Mouse (Mus musculus) heart, adult 8-10 months (tissue): Measurements from ENCODE around the gene Cpeb4. TPM values are rescaled to one million over a fixed set of nuclear protein-coding genes. Genes with fewer than 3 reads are reported as not detected.
A peak's percentile ranks its signal among the peaks of the same experiment; 100 is the strongest.

Source experiments
- DNase-seq: peaks from one replicate; pipeline ENCODE4 v3.0.0; 2022; ENCODE audit warnings: low spot score
- total RNA-seq, 4 experiments: library from RNA; stranded (reverse); gene quantifications; 2 replicates each; pipeline ENCODE4 v1.2.4; 2022

Cpeb4 gene
- total RNA-seq, 4 experiments from 2014 or later, result 71.7 to 102 (median 85.1) TPM

DNA sequence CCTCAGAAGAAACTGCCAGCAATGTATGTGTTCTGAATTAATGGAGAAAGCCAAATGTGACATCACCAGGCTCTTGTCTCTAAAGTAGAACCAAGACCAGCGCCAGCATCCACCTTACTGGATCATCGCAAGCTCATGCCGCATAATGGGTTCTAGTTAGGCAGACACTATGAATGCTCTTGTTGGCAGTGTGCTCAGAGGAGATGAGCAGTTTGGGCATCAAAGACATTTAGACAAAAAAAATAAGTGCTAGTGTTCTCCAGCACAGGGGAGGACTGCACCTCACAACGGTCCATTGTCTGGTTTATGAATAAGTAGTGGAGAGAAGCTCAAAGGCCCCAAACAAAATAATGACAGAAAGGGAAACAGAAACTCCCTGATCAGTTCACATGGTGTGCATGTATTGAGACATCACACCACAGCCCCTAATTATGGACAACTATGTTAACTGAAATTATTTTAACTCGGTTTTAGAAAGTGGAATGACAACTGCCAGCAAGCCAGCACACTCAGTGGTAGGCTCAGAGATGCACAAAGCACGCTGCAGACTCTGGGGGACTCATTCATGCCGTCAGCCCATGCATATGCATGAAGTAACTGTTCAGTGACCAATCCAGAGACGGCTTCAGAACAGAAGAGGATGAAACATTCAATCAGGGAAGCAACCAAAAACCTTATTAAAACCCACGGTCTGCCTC lies 25.1 kb upstream of the Cpeb4 start:
- no peak for DNase-seq

DNA sequence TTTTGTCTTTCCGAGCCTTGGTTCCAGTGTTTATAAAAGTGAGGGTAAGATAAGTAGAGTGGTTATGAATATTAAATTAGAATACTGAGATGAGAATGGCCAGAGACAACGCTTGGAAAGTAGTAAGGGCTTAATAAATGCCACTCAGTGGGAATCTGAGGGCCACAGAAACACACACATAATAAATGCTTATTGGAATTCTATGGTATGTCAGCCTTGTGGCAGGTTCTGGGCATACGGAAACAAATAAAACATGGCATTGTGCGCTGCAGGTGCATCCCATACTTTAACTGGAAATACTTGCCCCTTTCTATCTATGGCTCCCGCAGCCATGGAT lies 24.6 kb upstream of the Cpeb4 start:
- DNase-seq, result no peak

DNA sequence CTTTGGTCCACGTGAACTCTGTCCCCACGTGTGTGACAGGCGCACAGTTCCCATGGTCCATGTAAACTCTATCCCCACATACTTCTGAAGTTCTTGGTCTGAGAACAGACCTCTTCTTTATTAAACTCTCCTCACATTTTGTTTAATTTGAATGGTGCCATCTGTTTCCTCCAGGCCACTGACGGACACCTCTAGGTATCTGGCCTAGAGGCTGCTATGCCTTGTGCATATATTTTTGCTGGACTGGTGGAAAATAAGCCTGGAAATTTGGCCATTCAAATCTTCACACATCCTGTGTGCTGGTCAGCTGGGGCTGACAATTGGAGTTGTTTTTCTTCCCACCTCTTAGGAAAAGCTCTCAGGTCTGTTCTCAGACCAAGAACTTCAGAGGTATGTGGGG lies 23.3 kb upstream of the Cpeb4 start:
- DNase-seq, result no peak

DNA sequence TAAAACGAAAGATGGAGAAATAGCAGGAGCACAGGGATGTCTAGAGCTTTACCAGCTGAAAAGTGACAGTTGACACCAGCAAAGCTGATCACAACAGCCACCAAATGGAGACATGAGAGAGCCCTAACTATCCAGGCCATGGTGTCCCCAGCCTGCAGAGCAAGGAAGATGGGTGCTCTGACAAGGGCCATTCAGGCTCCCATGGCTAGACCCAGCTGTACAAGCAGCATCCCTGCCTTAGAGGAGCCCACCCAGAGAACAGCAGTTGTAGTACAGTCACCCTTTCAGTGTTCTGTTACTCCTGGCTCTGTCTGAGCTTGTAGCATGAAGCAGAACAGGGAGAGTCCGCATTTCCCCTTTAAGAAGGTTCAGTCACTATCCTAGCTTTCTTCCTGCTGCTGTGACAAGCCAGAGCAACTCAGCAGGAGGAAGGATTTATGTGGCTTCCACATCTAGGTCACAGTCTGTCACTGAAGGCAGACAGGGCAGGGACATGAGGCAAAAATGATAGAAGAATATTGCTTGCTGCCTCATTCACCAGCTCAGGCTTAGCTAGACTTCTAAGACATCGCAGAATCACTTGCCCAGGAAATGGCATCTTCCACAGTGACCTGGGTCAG lies 21.7 kb upstream of the Cpeb4 start:
- no peak for DNase-seq

DNA sequence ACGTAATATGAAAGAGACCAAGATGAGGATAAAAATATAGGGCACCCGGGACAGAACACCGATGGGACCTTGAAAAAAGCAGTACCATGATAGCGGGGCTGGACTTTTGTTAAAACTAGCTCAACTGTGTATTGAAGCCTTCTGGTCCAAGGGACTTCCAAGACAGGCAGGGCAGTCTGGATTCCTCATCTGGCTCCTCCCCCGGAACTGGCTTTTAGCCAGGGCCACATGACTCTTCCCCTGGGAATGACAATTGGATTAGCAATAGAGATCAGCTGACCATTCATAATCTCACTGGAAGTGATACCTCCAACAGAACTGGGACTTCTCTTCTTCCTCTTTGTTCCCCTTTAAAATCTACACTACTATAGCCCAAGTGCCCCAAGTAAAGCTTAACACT lies 21.0 kb upstream of the Cpeb4 start:
- DNase-seq, result peak; percentile 87

DNA sequence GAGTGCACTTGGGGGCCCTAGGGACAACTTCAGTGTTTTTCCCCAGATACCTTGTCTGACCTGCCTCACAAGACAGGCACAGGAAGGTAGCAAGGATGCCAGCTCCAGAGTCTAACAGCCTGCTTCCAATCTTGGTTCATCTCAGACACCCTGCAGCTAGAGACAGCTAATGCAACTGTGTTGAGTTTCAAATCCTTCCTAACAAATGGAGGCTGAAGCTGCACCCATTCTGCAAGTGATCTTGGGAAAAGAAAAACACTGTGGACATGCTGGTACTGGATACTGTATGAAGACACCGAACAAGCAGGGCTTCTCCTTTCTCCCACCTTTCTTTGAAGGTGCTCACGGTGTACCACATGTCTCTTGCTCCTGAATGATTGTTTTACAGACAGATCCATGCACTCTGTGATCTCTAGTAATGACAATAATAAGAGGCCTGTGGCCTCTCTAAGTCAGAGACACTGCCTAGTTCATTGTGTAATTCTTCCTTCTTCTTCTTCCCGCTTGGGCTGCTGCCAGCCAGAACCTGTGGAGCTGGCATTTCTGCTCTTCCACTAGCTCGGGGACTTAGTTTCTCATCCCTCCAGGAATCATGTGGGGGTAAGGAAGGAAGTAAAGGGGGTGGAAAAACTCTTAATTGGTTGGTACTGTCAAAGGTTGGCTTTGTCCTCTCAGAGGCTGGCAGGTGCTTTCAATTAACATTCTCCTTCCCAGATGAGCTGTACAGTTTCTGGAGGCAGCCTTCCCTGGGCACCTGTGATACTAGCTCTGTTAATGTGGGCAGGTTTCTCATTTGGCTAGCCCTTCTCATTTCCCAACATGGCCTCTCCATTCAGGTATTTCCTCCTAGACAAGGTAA lies 20.1 kb upstream of the Cpeb4 start:
- DNase-seq, result no peak

DNA sequence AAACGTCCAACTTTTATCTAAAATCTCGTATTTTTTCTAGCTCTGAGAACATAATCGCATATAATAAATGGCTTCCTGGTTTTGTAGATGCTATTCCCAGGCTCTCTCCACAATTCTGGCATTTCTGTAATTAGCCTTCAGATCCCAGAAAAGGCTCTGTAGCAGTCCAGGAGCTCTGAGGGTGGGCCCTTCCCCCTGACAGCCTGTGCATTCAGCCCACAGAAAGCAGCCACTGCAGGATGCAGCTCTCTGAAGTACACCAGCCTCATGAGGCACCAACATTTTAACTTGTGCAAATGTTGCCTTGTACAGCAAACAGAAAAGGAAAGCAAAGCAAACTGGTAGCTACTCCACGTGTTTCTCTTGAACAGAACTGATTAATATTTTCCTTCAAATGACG lies 17.1 kb upstream of the Cpeb4 start:
- no peak for DNase-seq

DNA sequence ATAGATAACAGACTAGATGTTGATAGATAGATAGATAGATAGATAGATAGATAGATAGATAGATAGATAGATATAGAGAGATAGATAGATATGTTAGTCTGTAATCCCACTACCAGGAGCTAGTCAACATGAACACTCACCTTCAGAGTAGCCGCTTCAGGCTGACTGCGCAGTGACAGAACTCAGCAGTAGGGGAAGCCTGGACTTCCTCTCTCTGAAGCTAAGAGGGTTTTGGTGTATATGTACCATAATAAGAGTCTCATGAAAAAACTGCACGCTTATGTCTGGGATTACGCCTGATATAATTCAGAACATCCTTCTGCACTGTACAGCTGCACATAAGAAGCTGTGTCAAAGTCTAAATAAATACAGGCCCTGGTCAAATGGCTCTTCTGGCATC lies 14.5 kb upstream of the Cpeb4 start:
- no peak for DNase-seq

DNA sequence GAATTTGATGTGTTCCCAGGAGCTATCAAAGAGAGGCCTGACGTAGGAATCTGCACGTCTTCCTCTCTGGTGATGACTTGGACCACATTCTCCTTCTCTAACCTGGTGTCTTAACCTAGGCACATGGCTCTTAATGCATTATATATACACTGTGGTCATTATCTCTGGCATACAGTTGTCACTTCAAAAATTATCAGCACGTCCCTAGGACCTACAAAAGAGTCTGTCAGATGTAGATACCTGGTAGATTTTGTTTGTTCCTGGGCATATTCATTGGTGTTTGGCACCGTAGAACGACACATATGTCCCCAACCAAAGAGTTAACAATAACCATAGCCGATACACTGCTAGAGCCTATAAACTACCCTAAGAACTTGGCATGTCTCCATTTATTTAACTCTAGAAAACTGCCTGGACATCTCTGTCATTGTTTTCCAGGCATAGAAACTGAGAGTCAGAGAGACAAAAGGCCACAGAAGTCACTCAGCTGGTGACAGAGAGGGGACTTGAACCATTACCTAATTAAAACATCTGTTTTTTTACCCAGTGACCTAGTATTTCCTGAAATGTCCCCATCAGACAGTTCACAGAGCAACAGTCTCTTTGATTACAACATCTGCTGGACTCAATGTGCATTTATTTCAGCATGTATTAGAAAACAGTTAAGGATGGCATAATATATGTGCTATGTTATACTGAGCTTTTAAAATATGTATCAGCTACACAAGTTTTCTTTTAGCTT lies 10.7 kb upstream of the Cpeb4 start:
- no peak for DNase-seq

DNA sequence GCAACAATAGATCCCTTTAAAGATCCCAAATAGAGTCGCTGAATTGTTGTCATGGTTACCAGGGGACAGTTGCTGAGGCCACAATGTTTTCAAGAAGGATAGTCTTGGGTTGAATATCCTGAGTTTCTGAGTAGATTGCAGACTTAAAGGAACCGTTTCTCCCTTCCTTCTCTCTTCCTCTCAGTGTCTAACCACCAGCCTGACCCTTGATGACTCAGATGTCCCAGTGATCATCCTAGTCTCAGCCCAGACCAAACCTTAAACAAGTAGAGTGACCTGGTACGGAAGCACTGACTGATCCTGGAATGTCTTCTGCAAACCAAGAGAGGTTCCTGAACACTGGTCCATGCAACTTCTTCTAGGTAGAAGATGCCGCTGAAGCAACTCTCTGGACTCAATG lies 4.0 kb upstream of the Cpeb4 start:
- DNase-seq, result no peak

DNA sequence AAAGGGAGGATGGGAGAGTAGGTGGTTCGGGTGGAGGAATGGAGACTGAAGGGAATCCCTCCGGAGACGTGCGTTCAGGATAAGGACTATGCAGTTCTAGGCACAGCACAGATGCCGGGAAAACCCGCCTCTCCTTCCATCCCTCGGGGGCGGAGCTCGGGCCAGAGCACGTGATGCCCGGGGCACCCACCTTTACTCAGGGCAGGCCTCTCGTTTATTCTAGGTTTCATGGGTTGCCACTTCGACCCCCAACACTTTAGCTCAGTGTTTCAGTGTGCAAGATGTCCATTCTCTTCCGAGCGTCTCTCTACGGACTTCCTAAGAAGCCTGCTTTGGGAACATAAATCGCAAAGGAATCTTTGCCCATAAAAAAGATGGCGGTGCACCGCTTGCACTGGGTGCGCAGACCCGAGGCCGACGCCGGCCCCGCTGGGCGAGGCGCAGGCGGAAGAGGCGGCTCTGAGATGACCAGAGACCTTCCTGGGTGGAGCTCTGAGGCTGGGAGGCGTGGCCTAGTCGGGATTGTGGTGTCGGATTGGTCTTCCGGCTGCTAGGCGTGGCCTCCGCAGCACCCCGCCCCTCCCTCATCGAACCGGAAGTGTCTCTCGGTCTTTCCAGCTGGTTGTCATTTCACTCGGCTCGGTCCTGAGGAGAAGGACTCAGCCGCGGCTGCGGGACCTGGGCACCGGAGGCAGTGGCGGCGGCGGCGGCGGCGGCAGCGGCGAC lies 1.6 kb upstream of the Cpeb4 start:
- peak; percentile 97 for DNase-seq

DNA sequence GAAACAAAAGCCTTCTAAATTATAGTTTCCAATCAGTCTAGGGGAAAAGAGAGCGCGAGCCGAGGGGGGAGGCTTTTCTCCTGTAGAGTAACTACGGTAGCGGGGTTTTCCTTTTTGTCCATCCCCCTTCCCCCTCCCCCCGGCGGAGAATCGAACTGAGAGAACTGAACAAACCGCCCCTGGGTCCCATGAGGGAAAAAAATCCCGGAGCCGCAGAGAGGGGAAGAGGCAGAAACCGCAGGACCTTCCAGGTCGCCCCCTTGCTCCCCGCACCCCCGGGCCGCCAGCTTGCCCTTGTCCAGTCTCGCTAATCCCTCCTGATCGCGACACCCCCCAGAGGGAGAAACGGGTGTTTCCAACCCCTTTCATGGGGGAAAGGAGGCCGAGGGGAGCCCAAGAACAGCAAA lies 873 bp upstream of the Cpeb4 start:
- peak; percentile 53 for DNase-seq

DNA sequence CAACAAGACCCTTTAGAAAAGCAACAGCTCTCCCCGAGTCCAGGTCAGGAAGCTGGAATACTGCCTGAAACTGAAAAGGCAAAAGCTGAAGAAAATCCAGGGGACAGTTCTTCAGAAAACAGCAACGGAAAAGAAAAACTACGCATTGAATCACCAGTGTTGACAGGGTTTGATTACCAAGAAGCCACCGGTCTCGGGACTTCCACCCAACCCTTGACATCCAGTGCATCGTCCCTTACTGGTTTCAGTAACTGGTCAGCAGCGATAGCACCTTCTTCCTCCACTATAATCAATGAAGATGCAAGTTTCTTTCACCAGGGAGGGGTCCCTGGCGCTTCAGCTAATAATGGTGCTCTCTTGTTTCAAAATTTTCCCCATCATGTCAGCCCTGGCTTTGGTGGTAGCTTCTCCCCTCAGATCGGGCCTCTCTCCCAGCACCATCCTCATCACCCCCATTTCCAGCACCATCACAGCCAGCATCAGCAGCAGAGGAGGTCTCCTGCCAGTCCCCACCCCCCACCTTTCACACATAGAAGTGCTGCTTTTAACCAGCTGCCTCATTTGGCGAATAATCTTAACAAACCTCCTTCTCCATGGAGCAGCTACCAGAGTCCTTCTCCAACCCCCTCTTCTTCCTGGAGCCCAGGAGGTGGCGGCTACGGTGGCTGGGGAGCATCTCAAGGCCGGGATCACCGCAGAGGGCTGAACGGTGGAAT lies 693 bp downstream of the Cpeb4 start:
- no peak for DNase-seq

DNA sequence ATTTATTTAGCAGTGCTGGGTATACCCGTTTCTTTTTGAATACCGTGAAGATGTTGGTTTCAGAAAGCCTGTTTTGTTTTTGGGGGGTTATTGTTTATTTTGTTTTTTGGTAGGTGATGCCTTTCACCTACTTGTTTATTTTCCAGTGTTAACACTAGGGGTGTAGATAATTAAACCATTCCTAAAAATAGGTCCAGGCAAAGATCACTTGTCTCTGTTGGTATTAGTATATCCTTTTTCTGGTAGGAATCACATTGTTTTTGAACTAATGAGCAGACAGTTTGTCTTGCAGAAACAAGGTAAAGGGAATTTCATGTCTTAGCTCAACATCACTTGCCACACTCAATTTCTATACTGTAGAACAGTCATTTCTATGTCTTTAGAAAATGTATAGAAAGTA lies 2.1 kb downstream of the Cpeb4 start:
- no peak for DNase-seq

DNA sequence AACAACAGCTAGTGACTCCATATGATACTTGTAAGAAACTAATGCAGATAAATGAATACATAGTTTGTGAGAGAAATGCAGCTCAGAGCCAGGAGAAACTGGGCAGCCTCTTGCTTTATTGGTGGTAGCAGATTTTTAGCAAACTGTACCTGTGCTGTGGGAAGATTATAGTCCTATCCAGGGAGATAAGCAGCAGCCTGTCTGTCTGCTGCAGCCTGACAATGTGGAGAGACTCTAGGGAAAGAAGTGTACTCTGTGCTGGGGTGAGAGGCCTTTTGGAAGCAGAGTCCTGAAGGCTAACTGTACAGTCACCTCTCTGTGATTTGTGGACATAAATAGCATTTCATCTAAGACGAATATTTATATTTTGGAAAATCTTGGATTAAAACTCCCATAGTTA lies 11.7 kb downstream of the Cpeb4 start:
- DNase-seq, result no peak

DNA sequence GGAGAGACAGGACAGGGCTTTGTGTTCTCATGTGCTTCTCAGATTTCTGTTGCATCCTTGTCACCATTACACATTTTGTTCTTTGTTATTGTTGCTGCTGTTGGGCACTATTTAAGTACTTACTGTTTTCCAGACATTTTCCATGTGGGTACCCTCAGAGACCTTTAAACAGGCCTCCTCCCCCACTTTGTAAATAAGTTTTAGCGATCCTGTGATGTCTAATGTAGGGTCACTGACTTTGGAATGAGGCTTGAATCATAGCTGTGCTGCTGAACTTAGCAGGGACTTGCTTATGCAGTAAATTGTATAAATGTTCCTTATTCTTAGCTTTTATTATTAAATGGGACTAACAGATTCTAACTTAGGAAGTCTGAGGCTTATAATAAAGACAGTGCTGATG lies 13.8 kb downstream of the Cpeb4 start:
- no peak for DNase-seq

DNA sequence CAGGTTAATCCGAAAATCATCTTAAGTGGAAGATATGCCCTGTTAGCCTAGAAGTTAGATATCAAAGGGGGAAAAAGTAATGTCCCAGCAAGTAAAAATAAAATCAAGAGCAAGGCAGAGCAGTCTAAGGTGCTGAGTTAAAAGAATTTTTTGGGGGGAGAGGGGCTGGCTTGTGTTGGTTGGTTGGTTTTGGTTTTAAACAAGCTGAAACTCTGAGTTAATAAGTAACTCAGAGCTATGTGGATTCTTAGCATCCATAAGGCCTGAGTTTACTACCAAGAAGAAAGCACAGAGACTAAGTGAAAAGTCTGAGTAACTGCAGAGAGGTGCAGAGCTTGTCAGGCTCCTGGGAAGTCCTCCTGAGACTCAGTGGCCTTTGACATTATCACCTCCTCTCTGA lies 16.2 kb downstream of the Cpeb4 start:
- no peak for DNase-seq

DNA sequence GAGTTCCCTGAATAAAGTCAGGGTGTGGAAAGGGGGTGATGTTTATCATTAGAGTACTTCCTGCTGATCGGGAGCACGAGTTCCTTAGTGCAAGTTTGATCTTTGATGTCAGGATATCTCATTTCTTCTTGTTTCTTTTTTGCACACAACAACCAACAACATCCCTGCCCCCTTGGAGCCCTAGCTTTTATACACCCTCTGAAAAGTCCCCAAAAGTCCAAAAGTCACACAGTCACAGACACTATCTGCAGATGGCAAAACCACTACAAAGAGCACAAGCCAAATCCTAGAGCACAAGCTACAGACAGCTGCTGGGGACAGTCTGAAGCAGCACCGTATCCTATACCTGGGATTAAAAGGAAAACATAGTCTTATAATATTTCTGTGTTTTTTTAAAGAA lies 20.1 kb downstream of the Cpeb4 start:
- no peak for DNase-seq

DNA sequence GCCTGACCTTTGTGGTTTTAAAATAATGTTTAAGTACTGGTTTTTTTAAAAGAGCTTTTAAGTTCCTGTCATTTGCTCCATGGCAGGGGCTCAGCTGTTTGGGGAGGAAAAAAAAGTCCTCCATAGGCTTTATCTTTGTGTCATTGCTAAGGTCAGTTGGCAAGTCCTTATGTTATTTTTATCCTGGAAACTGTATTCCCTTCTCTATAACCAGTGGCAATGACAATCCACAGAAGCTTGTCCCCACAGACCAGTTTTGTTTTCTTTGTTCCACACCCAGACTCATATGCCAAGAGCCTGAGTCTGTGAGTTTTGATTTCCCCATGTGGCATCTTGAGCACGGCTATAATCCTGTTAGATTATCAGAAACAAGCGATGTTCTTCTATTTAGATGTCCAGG lies 21.6 kb downstream of the Cpeb4 start:
- DNase-seq, result peak; percentile 44

DNA sequence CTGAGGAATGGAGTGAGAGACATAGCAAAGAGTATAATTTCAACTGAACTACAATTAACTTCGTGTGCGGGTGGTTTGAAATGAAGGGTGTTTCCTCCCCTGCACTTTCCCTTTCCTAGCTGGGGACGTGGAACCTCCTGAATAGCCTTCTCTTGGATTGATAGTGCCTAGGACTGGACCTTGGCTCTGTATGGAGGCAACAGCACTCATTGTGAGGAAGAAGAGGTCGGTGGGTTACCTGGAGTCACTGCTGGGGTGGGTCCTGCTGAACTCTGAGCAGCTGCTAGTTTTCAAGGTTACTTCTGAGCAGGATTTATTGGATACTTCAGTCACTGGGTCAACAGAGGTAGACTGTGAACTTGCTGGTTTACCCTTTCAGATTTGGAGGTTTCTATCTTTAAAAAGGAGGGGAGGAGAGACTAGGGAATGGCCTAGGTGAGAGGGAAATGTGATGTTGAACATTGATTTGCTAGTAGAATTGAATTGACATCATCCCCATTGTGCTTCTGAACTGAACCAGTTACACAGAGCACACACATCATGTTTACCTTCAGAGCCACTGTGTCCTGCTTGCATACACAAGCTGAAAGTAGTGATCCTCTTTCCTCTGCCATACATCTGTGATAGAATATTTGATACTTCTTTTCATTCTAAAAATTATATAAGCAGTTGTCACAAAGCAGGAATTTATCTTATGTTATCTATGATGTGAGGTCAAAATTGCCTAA lies 24.2 kb downstream of the Cpeb4 start:
- DNase-seq, result no peak
